Mouse (Mus musculus) liver, adult 2 months (tissue): Measurements from ENCODE around the gene Rdm1. TPM values are rescaled to one million over a fixed set of nuclear protein-coding genes. Genes with fewer than 3 reads are reported as not detected.
"Not testable (repeated sequence)": the region's sequence is repeated elsewhere in the genome, so short reads cannot be mapped to it uniquely, and the experiment has no call there.

Source experiments
- DNase-seq: peaks from one replicate; pipeline ENCODE4 v3.0.0-alpha.2; 2011; ENCODE audit warnings: low read depth, low spot score; ENCODE audit errors: extremely low read depth
- H3K27ac ChIP-seq: fragments of 200-500 bp; replicated peaks from 2 replicates; pipeline ENCODE4 v1.5.1; 2012; ENCODE audit warnings: low read depth, mild to moderate bottlenecking, control low read depth, inconsistent platforms, low read length; ENCODE audit not compliant: insufficient read depth
- H3K27me3 ChIP-seq: fragments of 200-500 bp; 2 replicates; pipeline ENCODE4 v1.6.1; 2012; ENCODE audit warnings: mild to moderate bottlenecking, moderate library complexity, low read length, inconsistent platforms; ENCODE audit not compliant: control insufficient read depth, insufficient read depth
- H3K36me3 ChIP-seq: fragments of 200-500 bp; 2 replicates; pipeline ENCODE4 v1.6.1; 2012; ENCODE audit warnings: low read length, inconsistent platforms; ENCODE audit not compliant: control insufficient read depth, insufficient read depth
- H3K4me1 ChIP-seq: fragments of 200-500 bp; 2 replicates; pipeline ENCODE4 v1.6.1; 2011; ENCODE audit warnings: low read length; ENCODE audit not compliant: control insufficient read depth, insufficient read depth
- H3K4me3 ChIP-seq: fragments of 200-500 bp; 2 replicates; pipeline ENCODE4 v1.5.1; 2011; ENCODE audit warnings: low read depth, mild to moderate bottlenecking, control low read depth, low read length, moderate library complexity; ENCODE audit not compliant: insufficient read depth
- H3K79me2 ChIP-seq: fragments of 200-500 bp; 2 replicates; pipeline ENCODE4 v1.6.1; 2012; ENCODE audit warnings: inconsistent platforms, mild to moderate bottlenecking, low read length, moderate library complexity; ENCODE audit not compliant: control insufficient read depth, insufficient read depth
- H3K9ac ChIP-seq: fragments of 200-500 bp; 2 replicates; pipeline ENCODE4 v1.6.1; 2012; ENCODE audit warnings: low read depth, mild to moderate bottlenecking, control low read depth, inconsistent platforms, low read length
- CTCF ChIP-seq: fragments of 200-500 bp; IDR thresholded peaks from 2 replicates; pipeline ENCODE4 v1.5.1; 2011; ENCODE audit warnings: low read depth, low read length, control low read depth
- POLR2A ChIP-seq: fragments of 200-500 bp; IDR thresholded peaks from 2 replicates; pipeline ENCODE4 v1.6.1; 2011; ENCODE audit warnings: low read length, control low read depth; ENCODE audit not compliant: insufficient read depth; ENCODE audit errors: extremely low read depth
- WGBS: fragments of 180-500 bp; shearing (Covaris S2); methylation state at CpG from one replicate; pipeline ENCODE4 v1.1.7; 2018; 5-methylcytosine and 5-hydroxymethylcytosine counted together
- polyA plus RNA-seq: library from polyadenylated mRNA; depleted of rRNA; stranded (reverse); fragments of >200 nt; gene quantifications from 2 replicates; pipeline ENCODE4 v1.2.3, GENCODE M21; 2012
- total RNA-seq: library from RNA; depleted of rRNA; stranded (reverse); fragments of >200 nt; gene quantifications from 2 replicates; pipeline ENCODE4 v1.2.3, GENCODE M21; 2014

Rdm1 gene
- total and polyA plus RNA-seq, 2 experiments, result 12.4 to 12.9 TPM

- not testable (repeated sequence) for H3K79me2 ChIP-seq, H3K27me3 ChIP-seq, H3K36me3 ChIP-seq, H3K4me1 ChIP-seq
- peak overlapping the region; percentile 88 for H3K9ac ChIP-seq
- peak; percentile 35; the same call in 1 of the 2 replicates for TF ChIP-seq POLR2A
- DNase-seq, result peak; percentile 90
- H3K4me3 ChIP-seq, result peak overlapping the region; percentile 48
- WGBS, result under 1% methylated on average over 44 of the region's 56 CpGs
- peak overlapping the region; percentile 91 for H3K27ac ChIP-seq
Measured at GRCm38 (mm10) chr11:101645411-101646282, 18.7 kb downstream of the Rdm1 start.

DNA sequence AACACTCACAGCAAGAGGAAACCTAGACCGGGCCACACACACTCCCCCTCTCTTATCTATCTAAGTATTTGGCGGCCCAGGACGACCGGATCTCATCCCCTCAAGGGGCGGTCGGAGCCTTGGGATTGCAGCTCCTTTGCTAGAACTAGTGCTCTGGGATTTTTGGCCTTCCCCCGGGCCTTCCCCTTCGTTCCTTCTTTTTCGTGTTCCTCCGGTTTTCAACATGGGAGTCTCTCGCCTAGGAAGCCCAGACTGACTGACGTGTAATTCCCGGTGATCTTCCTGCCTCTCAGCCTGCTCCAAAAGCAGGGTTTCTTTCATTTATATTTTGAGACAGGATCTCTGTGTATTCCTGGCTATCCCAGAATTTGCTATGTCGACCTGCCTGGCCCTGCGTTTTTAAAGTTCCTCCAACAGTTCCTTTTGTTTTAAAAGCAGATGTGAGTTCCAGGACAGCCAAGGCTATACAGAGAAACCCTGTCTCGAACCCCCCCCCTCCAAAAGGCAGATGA is 19.3 kb downstream of the Rdm1 start:
- not testable (repeated sequence) for H3K27me3 ChIP-seq, H3K36me3 ChIP-seq, H3K4me1 ChIP-seq, H3K79me2 ChIP-seq, DNase-seq
- Histone ChIP-seq H3K4me3 (peak overlapping the region; percentile 31; the same call in 1 of the 2 replicates), H3K9ac (peak overlapping the region; percentile 49), H3K27ac (peak overlapping the region; percentile 91)
- 9% methylated on average over 16 of the region's 16 CpGs for WGBS

GRCm38 (mm10) chr11:101647093-101647492 is 20.1 kb downstream of the Rdm1 start:
- 94% methylated on average over 10 of the region's 10 CpGs for WGBS
- not testable (repeated sequence) for H3K9ac ChIP-seq, H3K4me1 ChIP-seq, H3K4me3 ChIP-seq, H3K27ac ChIP-seq, H3K36me3 ChIP-seq, H3K79me2 ChIP-seq, H3K27me3 ChIP-seq, DNase-seq

- Histone ChIP-seq H3K9ac (no peak overlapping the region), H3K27ac (no peak overlapping the region), H3K27me3 (no peaks in the 10 kb centered on the region), H3K36me3 (no peaks in the 10 kb centered on the region), H3K4me3 (no peak overlapping the region), H3K79me2 (no peaks in the 10 kb centered on the region), H3K4me1 (peaks cover 8% of the 10 kb centered on the region)
- no peak for TF ChIP-seq CTCF
- TF ChIP-seq POLR2A, result no peak
- WGBS, result 42% methylated on average over 4 of the region's 4 CpGs
- DNase-seq, result peak; percentile 89
Measured at GRCm38 (mm10) chr11:101656356-101656755, 29.4 kb downstream of the Rdm1 start.

GRCm38 (mm10) chr11:101657528-101657885 is 30.5 kb downstream of the Rdm1 start:
- peak overlapping the region; percentile 95 for H3K9ac ChIP-seq
- H3K4me3 ChIP-seq, result peak overlapping the region; percentile 56; the same call in 1 of the 2 replicates
- H3K79me2 ChIP-seq, result no peaks in the 10 kb centered on the region
- no peak for DNase-seq
- H3K27ac ChIP-seq, result peak overlapping the region; percentile 100
- 19% methylated on average over 3 of the region's 3 CpGs for WGBS
- H3K4me1 ChIP-seq, result peaks cover 10% of the 10 kb centered on the region
- no peaks in the 10 kb centered on the region for H3K27me3 ChIP-seq
- no peaks in the 10 kb centered on the region for H3K36me3 ChIP-seq
- TF ChIP-seq CTCF (no peak), POLR2A (no peak)
